Mouse (Mus musculus) hematopoietic stem cell, adult 5-6 weeks (primary cell): ENCODE results near the gene Fgd5. TPM values are rescaled to one million over a fixed set of nuclear protein-coding genes. Genes with fewer than 3 reads are reported as not detected.
A peak's percentile ranks its signal among the peaks of the same experiment; 100 is the strongest.
"Not testable (repeated sequence)": the region's sequence is repeated elsewhere in the genome, so short reads cannot be mapped to it uniquely, and the experiment has no call there.

ENCODE experiments used
- ATAC-seq, 2 experiments: fragments of 125-278 bp in 1 of 2; replicated peaks in 1 of 2; 2 replicates each; pipeline ENCODE4 v1.8.0; 2016 to 2017; ENCODE audit warnings: inconsistent platforms in 2 of 2, mild to moderate bottlenecking in 2 of 2, moderate number of reproducible peaks in 2 of 2, low read depth in 1 of 2, moderate TSS enrichment in 1 of 2; ENCODE audit not compliant: low FRiP score in 2 of 2, poor library complexity in 2 of 2, severe bottlenecking in 2 of 2, insufficient read depth in 1 of 2, low TSS enrichment in 1 of 2
- total RNA-seq: library from RNA; stranded (forward); fragments of 172-1452, 232-1000 nt; gene quantifications from 2 replicates; pipeline ENCODE4 v1.2.3, GENCODE M21; 2017

Fgd5 gene
- total RNA-seq, result 5.6 and 7.3 TPM in 2 replicates

- 0 out of 4 replicates have a peak, but pooled peaks of 1 of the 2 experiments have one; percentile 11 for ATAC-seq
These were observed at the start of gene Fgd5 for GRCm38 (mm10) chr6:91978371-91979300. TSS of gene Fgd5 (plus strand) at chr6:91978878.

- no peak for ATAC-seq
These were observed 47.4 kb upstream of the Fgd5 start for GRCm38 (mm10) chr6:91931231-91931630.

- no peak for ATAC-seq
These were observed 40.2 kb upstream of the Fgd5 start for GRCm38 (mm10) chr6:91938491-91938890.

GRCm38 (mm10) chr6:91948426-91948825 is 30.3 kb upstream of the Fgd5 start:
- ATAC-seq, result no peak

- not testable (repeated sequence) for ATAC-seq
These were observed 20.7 kb upstream of the Fgd5 start for GRCm38 (mm10) chr6:91958015-91958414.

GRCm38 (mm10) chr6:91960028-91960811 is 18.5 kb upstream of the Fgd5 start:
- ATAC-seq, result no peak

GRCm38 (mm10) chr6:91963429-91963828 is 15.2 kb upstream of the Fgd5 start:
- ATAC-seq, result no peak

GRCm38 (mm10) chr6:91965060-91965459 is 13.6 kb upstream of the Fgd5 start:
- ATAC-seq, result no peak

- no peak for ATAC-seq
These were observed 12.7 kb upstream of the Fgd5 start for GRCm38 (mm10) chr6:91966006-91966405.

GRCm38 (mm10) chr6:91972201-91972646 is 6.5 kb upstream of the Fgd5 start:
- peak; percentile 87 to 91 for ATAC-seq

GRCm38 (mm10) chr6:91973972-91974371 is 4.7 kb upstream of the Fgd5 start:
- no peak for ATAC-seq

GRCm38 (mm10) chr6:91979301-91979996 is 771 bp downstream of the Fgd5 start:
- ATAC-seq, result peak; percentile 26 to 71

GRCm38 (mm10) chr6:91980011-91980410 is 1.3 kb downstream of the Fgd5 start:
- ATAC-seq, result no peak

GRCm38 (mm10) chr6:91990101-91990500 is 11.4 kb downstream of the Fgd5 start:
- no peak for ATAC-seq

GRCm38 (mm10) chr6:91992823-91993222 is 14.1 kb downstream of the Fgd5 start:
- ATAC-seq, result no peak

- 0 out of 4 replicates have a peak, but pooled peaks of 1 of the 2 experiments have one; percentile 35 for ATAC-seq
These were observed 15.3 kb downstream of the Fgd5 start for GRCm38 (mm10) chr6:91993795-91994505.

- no peak for ATAC-seq
These were observed 17.4 kb downstream of the Fgd5 start for GRCm38 (mm10) chr6:91996072-91996471.
